ENCODE assay signal across 25 mouse cellular contexts in genomic region chr11:106061311-106061710, GRCm38 (mm10). TPM values are rescaled to one million over a fixed set of nuclear protein-coding genes. Genes with fewer than 3 reads are reported as not detected.
DNase-seq lines count a peak whose midpoint lies in the region; ATAC-seq and TF ChIP-seq lines count a peak whose summit lies in the region.
"Had no signal": no experiment of that assay in that cellular context is flagged by ENCODE, and none has a peak within 500 bp of the region (broad histone marks: within the 10 kb centered on the region; RNA-seq: fewer than 3 reads in every experiment).

No protein-coding gene starts in this region.

- H3K27ac ChIP-seq in embryonic facial prominence, embryonic 14.5 days (replicated peaks; ENCODE audit: low read depth, low read length) = no peak overlapping the region
- H3K27ac ChIP-seq in left cerebral cortex, adult 2 months = no peak overlapping the region
- H3K27ac ChIP-seq in thymus, adult 2 months (ENCODE audit: control insufficient read depth, insufficient read depth, low read length) = no peak overlapping the region
- H3K27ac ChIP-seq: embryonic facial prominence, embryonic 12.5 days; forebrain, embryonic 10.5 days; forebrain, embryonic 12.5 days had no signal

- no peak for TF ChIP-seq CTCF in left cerebral cortex, adult 2 months (IDR thresholded peaks at IDR 0.05)
- TF ChIP-seq CTCF in thymus, adult 2 months (IDR thresholded peaks at IDR 0.05; ENCODE audit: borderline replicate concordance, control insufficient read depth, extremely low read depth, insufficient read depth, low read length, poor library complexity) = no peak

- no peaks in the 10 kb centered on the region for H3K9me3 ChIP-seq in embryonic facial prominence, embryonic 14.5 days (ENCODE audit: control insufficient read depth, low read length)
- H3K9me3 ChIP-seq: embryonic facial prominence, embryonic 12.5 days; forebrain, embryonic 10.5 days; forebrain, embryonic 12.5 days had no signal

- DNase-seq in 3T3-L1 (ENCODE audit: low read depth, low spot score) = peak; percentile 91
- DNase-seq in 416B (ENCODE audit: low read depth) = peak; percentile 43
- peak; percentile 41 for DNase-seq in embryonic facial prominence, embryonic 14.5 days (ENCODE audit: low spot score)
- no peak for DNase-seq in left cerebral cortex, adult 2 months (ENCODE audit: extremely low spot score in 1 of 2, low spot score in 2 of 2)
- DNase-seq in layer of hippocampus, postnatal 25 days (ENCODE audit: extremely low spot score in 1 of 2, low spot score in 1 of 2) = no peak
- no peak for DNase-seq in thymus, adult 2 months
- DNase-seq: adrenal gland, adult 8-10 months; adrenal gland, postnatal 14 days; adrenal gland, postnatal 36 days; cerebellum, adult 11-12 months; cerebellum, adult 2 months; cerebellum, adult 9-10 months; cerebellum, postnatal 10 days; cerebellum, postnatal 25 days; embryo, embryonic 11 days; forebrain, postnatal 0 days had no signal

- TF ChIP-seq POLR2A in thymus, adult 2 months (IDR thresholded peaks at IDR 0.05; ENCODE audit: control insufficient read depth, extremely low read depth, insufficient read depth, low read length, poor library complexity) = no peak

- H3K4me3 ChIP-seq in embryonic facial prominence, embryonic 14.5 days (ENCODE audit: low read depth, low read length) = no peak overlapping the region
- no peak overlapping the region for H3K4me3 ChIP-seq in left cerebral cortex, adult 2 months
- no peak overlapping the region for H3K4me3 ChIP-seq in thymus, adult 2 months (ENCODE audit: control insufficient read depth, insufficient read depth, low read length)
- H3K4me3 ChIP-seq: embryonic facial prominence, embryonic 12.5 days; erythroblast, embryonic 14.5 days; forebrain, embryonic 10.5 days; forebrain, embryonic 12.5 days had no signal

- H3K9ac ChIP-seq in embryonic facial prominence, embryonic 14.5 days (ENCODE audit: low read depth, low read length) = no peak overlapping the region
- H3K9ac ChIP-seq: embryonic facial prominence, embryonic 12.5 days; forebrain, embryonic 12.5 days; forebrain, postnatal 0 days had no signal

- WGBS in embryonic facial prominence, embryonic 14.5 days = 74% methylated on average over 1 of the region's 1 CpGs
- WGBS in thymus, adult 2 months = 94% methylated on average over 1 of the region's 1 CpGs

- H3K4me1 ChIP-seq in embryonic facial prominence, embryonic 14.5 days (ENCODE audit: control insufficient read depth, insufficient read depth, low read length) = no peaks in the 10 kb centered on the region
- peaks cover 14% of the 10 kb centered on the region for H3K4me1 ChIP-seq in thymus, adult 2 months (replicated peaks; ENCODE audit: control insufficient read depth, insufficient read depth, low read length)
- H3K4me1 ChIP-seq: embryonic facial prominence, embryonic 12.5 days had no signal

- intact Hi-C loops in left cerebral cortex, adult 2 months (cut with DNase I) = no loop called here

- no peak overlapping the region for H3K4me2 ChIP-seq in embryonic facial prominence, embryonic 14.5 days (ENCODE audit: low read depth, low read length)
- H3K4me2 ChIP-seq: embryonic facial prominence, embryonic 12.5 days; forebrain, embryonic 12.5 days had no signal

- no peaks in the 10 kb centered on the region for H3K27me3 ChIP-seq in embryonic facial prominence, embryonic 14.5 days (replicated peaks; ENCODE audit: control insufficient read depth, insufficient read depth, low read length)
- no peaks in the 10 kb centered on the region for H3K27me3 ChIP-seq in thymus, adult 2 months (ENCODE audit: control insufficient read depth, insufficient read depth, low read length)
- H3K27me3 ChIP-seq: embryonic facial prominence, embryonic 12.5 days; forebrain, embryonic 12.5 days; Patski had no signal

- H3K36me3 ChIP-seq in embryonic facial prominence, embryonic 14.5 days (ENCODE audit: control insufficient read depth, insufficient read depth, low read length) = peaks cover 40% of the 10 kb centered on the region
- H3K36me3 ChIP-seq in thymus, adult 2 months (ENCODE audit: control insufficient read depth, insufficient read depth, low read length) = peaks cover 3% of the 10 kb centered on the region; the same call in 1 of the 2 replicates

- ATAC-seq in embryonic facial prominence, embryonic 14.5 days (ENCODE audit: low read depth) = no peak
- ATAC-seq: activated CD4-positive, CD25-positive, alpha-beta regulatory T cell, adult 4 months; forebrain, embryonic 14.5 days; forebrain, postnatal 0 days; Patski had no signal

RNA-seq across cellular contexts. Expression of gene Taco1, which starts 4.5 kb away (rescaled TPM):
- 7.8 and 8.2 TPM in 2 replicates for polyA plus RNA-seq in embryonic facial prominence, embryonic 14.5 days (2014; fragmentation: Nextera tagmentation; extraction: Ambion mirVana)
- total RNA-seq in left cerebral cortex, adult 2 months (2021) = 10 to 100 TPM; 18.0 to 20.2 TPM
- total RNA-seq in layer of hippocampus, postnatal 25 days (2021) = 10 to 100 TPM; 17.6 to 21.8 TPM
- polyA plus RNA-seq in thymus, adult 2 months (2012; rRNA removed) = 14.9 and 18.4 TPM in 2 replicates

RNA-seq across cellular contexts. Expression of gene Map3k3, which starts 23.1 kb away (rescaled TPM):
- polyA plus RNA-seq in embryonic facial prominence, embryonic 14.5 days (2014; fragmentation: Nextera tagmentation; extraction: Ambion mirVana) = 30.4 and 31.9 TPM in 2 replicates
- total RNA-seq in left cerebral cortex, adult 2 months (2021) = 10 to 100 TPM; 29.5 to 31.7 TPM
- 10 to 100 TPM; 24.5 to 31.9 TPM for total RNA-seq in layer of hippocampus, postnatal 25 days (2021)
- polyA plus RNA-seq in thymus, adult 2 months (2012; rRNA removed) = 45.6 and 46.0 TPM in 2 replicates

RNA-seq across cellular contexts. Expression of gene Dcaf7, which starts 24.6 kb away (rescaled TPM):
- 56.0 and 62.8 TPM in 2 replicates for polyA plus RNA-seq in embryonic facial prominence, embryonic 14.5 days (2014; fragmentation: Nextera tagmentation; extraction: Ambion mirVana)
- 100 to 1,000 TPM; 134 to 142 TPM for total RNA-seq in left cerebral cortex, adult 2 months (2021)
- total RNA-seq in layer of hippocampus, postnatal 25 days (2021) = 100 to 1,000 TPM; 146 to 153 TPM
- 79.1 and 85.0 TPM in 2 replicates for polyA plus RNA-seq in thymus, adult 2 months (2012; rRNA removed)

RNA-seq across cellular contexts. Expression of gene Kcnh6, which starts 53.4 kb away (rescaled TPM):
- polyA plus RNA-seq in embryonic facial prominence, embryonic 14.5 days (2014; fragmentation: Nextera tagmentation; extraction: Ambion mirVana) = 2.5 and 2.6 TPM in 2 replicates
- 1 to 10 TPM; 2.3 to 2.4 TPM for total RNA-seq in left cerebral cortex, adult 2 months (2021)
- 1 to 10 TPM in 1 of 2 experiments, under 1 TPM in 1; 0.96 to 1.1 TPM for total RNA-seq in layer of hippocampus, postnatal 25 days (2021)
- polyA plus RNA-seq in thymus, adult 2 months (2012; rRNA removed) = 3.9 and 4.3 TPM in 2 replicates
- total RNA-seq: common myeloid progenitor, adult 5-6 weeks had no signal
- polyA plus RNA-seq: activated CD4-positive, CD25-positive, alpha-beta regulatory T cell, adult 4 months; C2C12; erythroblast, embryonic 14.5 days; Patski had no signal

Comparison
In these comparisons a context has a peak if more than half of its experiments do, and no peak if none do; other contexts are left out.
1. DNase-seq: peak in 3T3-L1 (single experiment), 416B (single experiment) and embryonic facial prominence, embryonic 14.5 days (single experiment); none in left cerebral cortex, adult 2 months (0 of 2), layer of hippocampus, postnatal 25 days (0 of 2) and thymus, adult 2 months (single experiment).